Mouse (Mus musculus) urinary bladder, postnatal 14 days (tissue): ENCODE results near the gene Gm8897.
"Not testable (repeated sequence)": the region's sequence is repeated elsewhere in the genome, so short reads cannot be mapped to it uniquely, and the experiment has no call there.

Source experiments
- DNase-seq: peaks from one replicate; pipeline ENCODE4 v3.0.0; 2021; ENCODE audit warnings: low spot score

Gm8897 gene

DNA sequence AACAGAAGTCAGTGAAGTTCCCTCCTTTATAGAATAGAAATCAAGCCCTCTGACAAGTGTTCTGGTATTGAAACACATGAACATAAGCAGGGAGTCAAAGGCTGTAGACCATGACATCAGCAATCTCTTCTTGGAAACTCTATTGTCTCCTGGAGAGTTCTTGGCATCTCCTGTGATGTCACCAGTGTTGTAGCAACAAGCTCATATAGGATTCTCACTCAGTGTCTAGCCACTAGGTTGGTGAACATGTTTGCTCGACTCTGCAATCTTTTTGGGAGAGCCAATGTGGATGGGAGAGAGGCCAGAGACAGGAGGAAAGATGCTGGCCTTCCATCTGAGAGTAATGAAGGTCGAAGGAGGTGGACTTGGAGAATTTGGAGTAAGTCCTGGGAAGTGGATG, at the start of gene Gm8897:
Gene Gm8897, plus strand, starts transcription at position 301 of the 400 bp plus-strand sequence.
- DNase-seq, result not testable (repeated sequence)

DNA sequence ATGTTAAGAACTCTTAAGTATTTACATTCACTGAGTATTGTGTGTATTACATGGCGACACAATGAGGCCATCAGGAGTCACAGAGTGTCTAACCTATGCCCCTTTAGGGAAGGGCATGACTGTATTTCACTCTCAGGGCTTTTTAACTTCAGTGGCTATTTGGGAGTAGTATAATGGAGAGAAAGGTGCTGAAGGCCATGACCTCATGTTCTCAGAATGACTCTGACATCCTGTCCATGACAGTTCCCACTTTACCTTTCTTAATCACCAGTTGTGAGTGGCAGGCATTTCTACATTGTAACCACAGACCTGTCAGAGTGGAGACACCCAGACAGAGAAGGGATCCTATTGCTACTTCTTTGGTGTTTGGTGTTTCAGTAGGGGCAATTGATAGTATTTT, 473 bp downstream of the Gm8897 start:
- not testable (repeated sequence) for DNase-seq
